Mouse (Mus musculus) CH12.LX (cell line): ENCODE measurements around the gene Ptgr2.

Experiments used
- CTCF ChIP-seq, 2 experiments: IDR thresholded peaks in 1 of 2; conservative IDR thresholded peaks in 1 of 2; 2 replicates each; pipeline ENCODE4 v1.5.1; 2011 to 2012; ENCODE audit warnings: low read depth in 2 of 2, low read length in 2 of 2, improper control_type of control experiment in 1 of 2, inconsistent platforms in 1 of 2, mild to moderate bottlenecking in 1 of 2, moderate library complexity in 1 of 2
- POLR2A ChIP-seq: IDR thresholded peaks from 2 replicates; pipeline ENCODE4 v1.6.1; 2011; ENCODE audit warnings: low read depth, mild to moderate bottlenecking, improper control_type of control experiment, low read length
- POLR2AphosphoS2 ChIP-seq: IDR thresholded peaks from 2 replicates; pipeline ENCODE4 v1.6.1; 2011; ENCODE audit warnings: low read depth, low read length, improper control_type of control experiment
- TBP ChIP-seq: conservative IDR thresholded peaks from 2 replicates; pipeline ENCODE4 v1.6.1; 2011; ENCODE audit warnings: low read depth, low read length, improper control_type of control experiment
- USF1 ChIP-seq: IDR thresholded peaks from 2 replicates; pipeline ENCODE4 v1.6.1; 2014; ENCODE audit warnings: low read depth, mild to moderate bottlenecking, inconsistent platforms, low read length, improper control_type of control experiment

- TF ChIP-seq POLR2A (no peak), POLR2AphosphoS2 (no peak), CTCF (conservative IDR thresholded peaks at IDR 0.05 in 1 of 2, IDR thresholded peaks at IDR 0.05 in 1 of 2; ENCODE audit: low read depth in 2 of 2, low read length in 2 of 2) (no peak), USF1 (no peak), TBP (no peak)
These were observed 19.1 kb downstream of the Ptgr2 start for GRCm38 (mm10) chr12:84304101-84304500.
